Mouse (Mus musculus) neural tube, embryonic 14.5 days (tissue): ENCODE data around the gene Stk38l. TPM values are rescaled to one million over a fixed set of nuclear protein-coding genes. Genes with fewer than 3 reads are reported as not detected.
"Not testable (repeated sequence)": the region's sequence is repeated elsewhere in the genome, so short reads cannot be mapped to it uniquely, and the experiment has no call there.

Experiments used
- ATAC-seq: fragments of 200-750 bp; cut with Nextera tagmentation; 2 replicates; pipeline ENCODE4 v1.8.0; 2017; ENCODE audit warnings: low read depth, mild to moderate bottlenecking, moderate TSS enrichment, moderate library complexity
- H3K27ac ChIP-seq: fragments of 300-500 bp; sonication (generic); 2 replicates; pipeline ENCODE4 v1.5.1; 2014; ENCODE audit warnings: low read depth, mild to moderate bottlenecking, control low read depth, low read length, moderate library complexity, mixed read lengths
- H3K27me3 ChIP-seq: fragments of 300-500 bp; sonication (generic); 2 replicates; pipeline ENCODE4 v1.6.1; 2014; ENCODE audit warnings: low read length; ENCODE audit not compliant: control insufficient read depth, insufficient read depth
- H3K36me3 ChIP-seq: fragments of 300-500 bp; sonication (generic); 2 replicates; pipeline ENCODE4 v1.6.1; 2014; ENCODE audit warnings: low read length, mixed read lengths; ENCODE audit not compliant: control insufficient read depth, insufficient read depth
- H3K4me1 ChIP-seq: fragments of 300-500 bp; sonication (generic); 2 replicates; pipeline ENCODE4 v1.6.1; 2014; ENCODE audit warnings: low read length; ENCODE audit not compliant: control insufficient read depth, insufficient read depth
- H3K4me2 ChIP-seq: fragments of 300-500 bp; sonication (generic); 2 replicates; pipeline ENCODE4 v1.6.1; 2014; ENCODE audit warnings: mild to moderate bottlenecking, low read depth, low read length, control low read depth
- H3K4me3 ChIP-seq: fragments of 300-500 bp; sonication (generic); 2 replicates; pipeline ENCODE4 v1.5.1; 2014; ENCODE audit warnings: low read depth, low read length, control low read depth, mixed read lengths
- H3K9ac ChIP-seq: fragments of 300-500 bp; sonication (generic); replicated peaks from 2 replicates; pipeline ENCODE4 v1.6.1; 2014; ENCODE audit warnings: low read depth, mild to moderate bottlenecking, control low read depth, low read length, mixed read lengths
- H3K9me3 ChIP-seq: fragments of 300-500 bp; sonication (generic); 2 replicates; pipeline ENCODE4 v1.6.1; 2016; ENCODE audit warnings: low read length; ENCODE audit not compliant: control insufficient read depth
- WGBS: fragments of 180-500 bp; shearing (Covaris S2); extraction: QIAGEN DNeasy Blood & Tissue Kit; methylation state at CpG from one replicate; pipeline ENCODE4 v1.1.7; 2014; 5-methylcytosine and 5-hydroxymethylcytosine counted together
- polyA plus RNA-seq: library from polyadenylated mRNA; unstranded; fragments of >200 nt; fragmentation: Nextera tagmentation; extraction: Ambion mirVana; gene quantifications from 2 replicates; pipeline ENCODE4 v1.2.1, GENCODE M21; 2014

The Stk38l gene
- polyA plus RNA-seq, 1 experiment from 2014 or later: 13.9 TPM

- no peaks in the 10 kb centered on the region for H3K36me3 ChIP-seq
- H3K27me3 ChIP-seq: no peaks in the 10 kb centered on the region
- H3K4me1 ChIP-seq: no peaks in the 10 kb centered on the region; the same call in 1 of the 2 replicates
- H3K27ac ChIP-seq: no peak overlapping the region
- H3K4me3 ChIP-seq: no peak overlapping the region
- H3K9ac ChIP-seq: no peak overlapping the region
- WGBS: 86% methylated on average over 1 of the region's 1 CpGs
- H3K9me3 ChIP-seq: no peaks in the 10 kb centered on the region
- H3K4me2 ChIP-seq: no peak overlapping the region
- no peak for ATAC-seq
Observed at GRCm38 (mm10) chr6:146731031-146731430, 6.2 kb downstream of the Stk38l start.

DNA sequence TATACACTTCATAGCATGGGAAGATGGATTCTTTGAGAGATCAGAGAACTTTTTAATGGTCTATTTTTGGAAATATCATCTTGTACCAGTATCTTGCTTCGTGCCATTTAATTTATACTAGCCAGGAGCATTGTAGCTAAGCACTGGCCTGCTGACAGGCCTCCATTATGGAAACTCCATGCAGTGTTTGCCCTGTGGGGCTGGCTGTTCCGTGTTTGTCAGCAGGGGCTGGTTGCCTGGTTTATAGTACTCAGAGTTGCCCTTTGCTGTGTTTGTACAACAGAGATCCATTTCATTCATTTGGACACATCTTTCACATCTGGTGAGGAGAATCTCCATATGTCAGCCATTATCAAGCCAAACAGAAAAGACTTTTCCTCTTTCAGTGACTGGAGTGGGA lies 6.9 kb downstream of the Stk38l start:
- WGBS: 21% methylated on average over 2 of the region's 2 CpGs
- H3K4me2 ChIP-seq: no peak overlapping the region
- no peaks in the 10 kb centered on the region for H3K36me3 ChIP-seq
- H3K27me3 ChIP-seq: no peaks in the 10 kb centered on the region
- H3K4me1 ChIP-seq: no peaks in the 10 kb centered on the region; the same call in 1 of the 2 replicates
- H3K9ac ChIP-seq: no peak overlapping the region
- 0 out of 2 replicates have a peak overlapping the region, but pooled peaks have one; percentile 52 for H3K27ac ChIP-seq
- no peaks in the 10 kb centered on the region for H3K9me3 ChIP-seq
- no peak for ATAC-seq
- no peak overlapping the region for H3K4me3 ChIP-seq

GRCm38 (mm10) chr6:146732232-146732631 lies 7.4 kb downstream of the Stk38l start:
- Histone ChIP-seq H3K27me3 (no peaks in the 10 kb centered on the region), H3K27ac (0 out of 2 replicates have a peak overlapping the region, but pooled peaks have one; percentile 52), H3K4me1 (no peaks in the 10 kb centered on the region; the same call in 1 of the 2 replicates), H3K4me3 (no peak overlapping the region), H3K4me2 (no peak overlapping the region), H3K9me3 (no peaks in the 10 kb centered on the region), H3K36me3 (no peaks in the 10 kb centered on the region), H3K9ac (no peak overlapping the region)
- ATAC-seq: no peak
- WGBS: 85% methylated on average over 3 of the region's 3 CpGs

- 15% methylated on average over 1 of the region's 1 CpGs for WGBS
- Histone ChIP-seq H3K9ac (no peak overlapping the region), H3K9me3 (no peaks in the 10 kb centered on the region), H3K27me3 (no peaks in the 10 kb centered on the region), H3K4me3 (no peak overlapping the region), H3K4me1 (no peaks in the 10 kb centered on the region; the same call in 1 of the 2 replicates), H3K4me2 (no peak overlapping the region), H3K27ac (no peak overlapping the region), H3K36me3 (no peaks in the 10 kb centered on the region)
- 0 out of 2 replicates have a peak, but pooled peaks have one; percentile 24 for ATAC-seq
Observed at GRCm38 (mm10) chr6:146732676-146733075, 7.9 kb downstream of the Stk38l start.

- H3K9me3 ChIP-seq: no peaks in the 10 kb centered on the region
- H3K4me1 ChIP-seq: no peaks in the 10 kb centered on the region; the same call in 1 of the 2 replicates
- WGBS: 22% methylated on average over 1 of the region's 1 CpGs
- ATAC-seq: no peak
- no peak overlapping the region for H3K9ac ChIP-seq
- H3K4me3 ChIP-seq: no peak overlapping the region
- H3K27ac ChIP-seq: no peak overlapping the region
- no peaks in the 10 kb centered on the region for H3K27me3 ChIP-seq
- no peaks in the 10 kb centered on the region for H3K36me3 ChIP-seq
- H3K4me2 ChIP-seq: no peak overlapping the region
Observed at GRCm38 (mm10) chr6:146733554-146733953, 8.8 kb downstream of the Stk38l start.

- H3K9ac ChIP-seq: no peak overlapping the region
- no peak for ATAC-seq
- H3K27me3 ChIP-seq: no peaks in the 10 kb centered on the region
- no peaks in the 10 kb centered on the region for H3K36me3 ChIP-seq
- no peaks in the 10 kb centered on the region for H3K4me1 ChIP-seq
- H3K4me2 ChIP-seq: no peak overlapping the region
- no peak overlapping the region for H3K4me3 ChIP-seq
- WGBS: 90% methylated on average over 1 of the region's 1 CpGs
- H3K27ac ChIP-seq: no peak overlapping the region
- no peaks in the 10 kb centered on the region for H3K9me3 ChIP-seq
Observed at GRCm38 (mm10) chr6:146738889-146739288, 14.1 kb downstream of the Stk38l start.

DNA sequence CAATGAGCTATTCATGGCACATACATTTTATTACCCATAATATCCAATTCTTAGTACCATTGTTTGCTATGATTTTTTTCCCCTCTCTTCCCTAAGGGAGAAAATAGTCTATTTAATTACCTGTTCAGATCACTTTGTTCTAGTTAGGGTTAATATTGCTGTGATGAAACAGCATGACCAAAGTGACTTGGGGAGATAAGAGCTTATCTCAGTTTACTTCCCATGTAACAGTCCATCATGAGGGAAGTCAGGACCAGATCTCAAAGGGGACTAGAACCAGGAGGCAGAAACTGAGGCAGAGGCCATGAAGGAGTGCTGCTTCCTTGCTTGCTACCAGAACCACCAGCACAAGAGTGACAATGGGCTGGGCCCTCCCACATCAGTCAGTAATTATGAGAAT lies 15.9 kb downstream of the Stk38l start:
- Histone ChIP-seq H3K4me1 (no peaks in the 10 kb centered on the region), H3K4me2 (no peak overlapping the region), H3K27ac (no peak overlapping the region), H3K9ac (no peak overlapping the region), H3K27me3 (no peaks in the 10 kb centered on the region), H3K9me3 (no peaks in the 10 kb centered on the region), H3K4me3 (no peak overlapping the region), H3K36me3 (no peaks in the 10 kb centered on the region)
- no peak for ATAC-seq

DNA sequence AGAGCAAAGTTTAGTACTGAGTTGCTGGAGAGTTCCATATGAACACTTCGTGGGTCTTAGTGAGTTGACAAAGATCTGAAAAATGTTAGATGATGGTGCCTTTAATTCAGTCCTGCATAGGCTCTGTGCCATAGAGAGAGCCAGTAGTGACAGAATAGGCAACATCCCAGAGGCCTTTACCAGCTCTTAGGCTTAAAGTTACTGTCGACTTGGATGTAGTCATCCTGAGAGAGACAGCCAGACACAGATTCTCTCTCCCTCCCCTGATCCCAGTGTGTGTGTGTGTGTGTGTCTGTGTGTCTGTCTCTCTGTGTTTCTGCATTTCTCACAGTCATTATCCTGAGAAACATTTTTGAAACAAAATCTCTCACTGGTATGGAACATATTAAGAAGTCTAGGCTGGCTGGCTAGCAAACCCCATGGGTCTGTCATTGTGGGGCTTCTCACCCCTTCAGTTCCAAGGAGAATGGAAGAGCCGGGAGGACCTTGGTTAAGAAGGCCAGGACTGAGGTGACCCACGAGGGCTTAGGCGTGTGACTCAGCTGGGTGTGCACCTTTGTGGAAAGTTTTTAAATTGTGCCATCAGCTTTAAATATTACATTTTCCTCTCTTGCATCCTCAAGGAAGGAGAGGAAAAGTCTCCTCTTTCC lies 17.3 kb downstream of the Stk38l start:
- no peaks in the 10 kb centered on the region for H3K36me3 ChIP-seq
- no peaks in the 10 kb centered on the region for H3K27me3 ChIP-seq
- H3K9ac ChIP-seq: no peak overlapping the region
- no peak overlapping the region for H3K4me2 ChIP-seq
- H3K9me3 ChIP-seq: no peaks in the 10 kb centered on the region
- H3K27ac ChIP-seq: no peak overlapping the region
- H3K4me1 ChIP-seq: no peaks in the 10 kb centered on the region
- no peak overlapping the region for H3K4me3 ChIP-seq
- WGBS: 92% methylated on average over 5 of the region's 5 CpGs
- ATAC-seq: no peak

GRCm38 (mm10) chr6:146744266-146744665 lies 19.5 kb downstream of the Stk38l start:
- not testable (repeated sequence) for H3K4me2 ChIP-seq, H3K27me3 ChIP-seq, ATAC-seq, H3K36me3 ChIP-seq, H3K27ac ChIP-seq, H3K4me3 ChIP-seq, H3K9ac ChIP-seq, H3K9me3 ChIP-seq, H3K4me1 ChIP-seq
- 95% methylated on average over 7 of the region's 7 CpGs for WGBS
